Mouse (Mus musculus): ENCODE measurements around the gene Isg20l2. TPM values are rescaled to one million over a fixed set of nuclear protein-coding genes. Genes with fewer than 3 reads are reported as not detected.
A peak's percentile ranks its signal among the peaks of the same experiment; 100 is the strongest.

Isg20l2 gene
- polyA plus RNA-seq, 1 experiment from 2014 or later, result 62.5 TPM

- no peak overlapping the region for H3K9ac ChIP-seq
- H3K36me3 ChIP-seq, result peaks cover 81% of the 10 kb centered on the region
- no peak overlapping the region for H3K27ac ChIP-seq
- H3K4me1 ChIP-seq, result peaks cover 22% of the 10 kb centered on the region
- H3K27me3 ChIP-seq, result no peaks in the 10 kb centered on the region
- H3K4me2 ChIP-seq, result no peak overlapping the region
- no peaks in the 10 kb centered on the region for H3K9me3 ChIP-seq (replicated peaks)
- H3K4me3 ChIP-seq (replicated peaks), result no peak overlapping the region
- no peak for ATAC-seq (replicated peaks; ENCODE audit: low FRiP score)
- WGBS, result 65% methylated on average over 5 of the region's 5 CpGs
Observed at GRCm38 (mm10) chr3:87940611-87941010, 10.5 kb downstream of the Isg20l2 start.

DNA sequence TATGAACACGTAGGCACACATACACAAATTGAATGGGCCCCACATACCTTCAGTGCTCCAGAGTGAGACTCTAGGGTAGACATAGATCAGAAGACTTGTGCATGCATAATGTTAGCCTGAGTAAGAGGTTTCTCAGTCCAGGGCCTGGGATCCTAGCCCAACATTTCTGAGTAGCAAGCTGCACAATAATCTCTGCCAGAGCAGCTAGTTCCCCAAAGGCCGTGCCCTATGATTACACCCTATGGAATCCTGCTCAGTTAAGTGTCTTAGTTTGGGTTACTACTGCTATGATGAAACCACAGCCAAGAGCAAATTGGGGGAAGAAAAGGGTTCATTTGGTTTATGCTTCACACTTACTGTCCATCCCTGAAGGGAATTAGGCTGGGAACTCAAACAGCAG, 12.4 kb downstream of the Isg20l2 start:
- H3K9me3 ChIP-seq (replicated peaks), result no peaks in the 10 kb centered on the region
- 88% methylated on average over 2 of the region's 2 CpGs for WGBS
- H3K4me3 ChIP-seq (replicated peaks), result no peak overlapping the region
- no peak overlapping the region for H3K4me2 ChIP-seq
- H3K27me3 ChIP-seq, result no peaks in the 10 kb centered on the region
- peaks cover 62% of the 10 kb centered on the region for H3K36me3 ChIP-seq
- H3K27ac ChIP-seq, result no peak overlapping the region
- ATAC-seq (replicated peaks; ENCODE audit: low FRiP score), result no peak
- H3K9ac ChIP-seq, result no peak overlapping the region
- H3K4me1 ChIP-seq, result peaks cover 32% of the 10 kb centered on the region

- H3K27me3 ChIP-seq, result no peaks in the 10 kb centered on the region
- H3K9ac ChIP-seq, result no peak overlapping the region
- H3K4me2 ChIP-seq, result no peak overlapping the region
- no peak overlapping the region for H3K27ac ChIP-seq
- ATAC-seq (replicated peaks; ENCODE audit: low FRiP score), result no peak
- 57% methylated on average over 7 of the region's 7 CpGs for WGBS
- H3K4me1 ChIP-seq, result peaks cover 43% of the 10 kb centered on the region
- no peak overlapping the region for H3K4me3 ChIP-seq (replicated peaks)
- H3K36me3 ChIP-seq, result peaks cover 51% of the 10 kb centered on the region
- no peaks in the 10 kb centered on the region for H3K9me3 ChIP-seq (replicated peaks)
Observed at GRCm38 (mm10) chr3:87943586-87943985, 13.5 kb downstream of the Isg20l2 start.

DNA sequence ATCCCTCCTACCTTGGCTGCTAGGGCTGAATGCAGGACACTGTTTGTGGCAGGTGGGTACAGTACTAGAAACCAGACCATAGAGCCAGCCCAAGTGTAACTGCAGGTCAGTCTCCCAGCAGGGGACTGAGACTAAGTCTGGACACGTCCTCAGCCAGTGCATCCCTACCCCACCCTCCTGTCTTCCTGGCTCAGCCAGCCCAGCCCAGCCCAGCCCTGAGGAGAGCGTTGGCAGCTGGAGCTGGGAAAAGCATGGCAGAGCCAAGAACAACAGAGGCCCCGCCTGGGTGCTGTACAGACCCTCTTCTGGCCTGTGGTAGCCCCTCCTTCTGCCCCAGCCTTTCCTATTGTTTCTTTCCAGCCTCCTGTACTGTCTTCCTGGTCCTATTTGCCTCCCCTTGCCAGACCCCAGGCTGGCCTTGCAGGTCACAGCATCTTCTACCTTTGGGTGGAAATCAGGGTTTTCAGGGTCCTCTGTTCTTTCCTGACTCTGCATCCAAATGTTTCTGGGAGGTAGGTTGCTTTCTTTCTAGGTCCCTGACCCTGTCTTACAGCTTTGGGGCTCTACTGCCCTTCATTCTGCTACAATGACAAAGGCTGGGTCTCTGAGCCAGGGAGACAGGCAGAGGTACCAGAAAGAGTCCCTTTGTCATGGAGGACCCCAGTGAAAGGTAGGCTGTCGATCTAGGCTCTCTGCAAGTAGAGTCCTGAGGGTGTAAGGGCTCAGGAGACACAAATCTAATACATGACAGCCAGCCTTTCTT, 14.9 kb downstream of the Isg20l2 start:
- ATAC-seq (replicated peaks; ENCODE audit: low FRiP score), result no peak
- Histone ChIP-seq H3K27me3 (peaks cover 9% of the 10 kb centered on the region), H3K9ac (no peak overlapping the region), H3K36me3 (peaks cover 37% of the 10 kb centered on the region), H3K4me2 (no peak overlapping the region), H3K9me3 (replicated peaks) (no peaks in the 10 kb centered on the region), H3K27ac (peak overlapping the region; percentile 33; the same call in 1 of the 2 replicates), H3K4me3 (replicated peaks) (no peak overlapping the region), H3K4me1 (peaks cover 57% of the 10 kb centered on the region)
- 19% methylated on average over 4 of the region's 4 CpGs for whole genome bisulfite sequencing

DNA sequence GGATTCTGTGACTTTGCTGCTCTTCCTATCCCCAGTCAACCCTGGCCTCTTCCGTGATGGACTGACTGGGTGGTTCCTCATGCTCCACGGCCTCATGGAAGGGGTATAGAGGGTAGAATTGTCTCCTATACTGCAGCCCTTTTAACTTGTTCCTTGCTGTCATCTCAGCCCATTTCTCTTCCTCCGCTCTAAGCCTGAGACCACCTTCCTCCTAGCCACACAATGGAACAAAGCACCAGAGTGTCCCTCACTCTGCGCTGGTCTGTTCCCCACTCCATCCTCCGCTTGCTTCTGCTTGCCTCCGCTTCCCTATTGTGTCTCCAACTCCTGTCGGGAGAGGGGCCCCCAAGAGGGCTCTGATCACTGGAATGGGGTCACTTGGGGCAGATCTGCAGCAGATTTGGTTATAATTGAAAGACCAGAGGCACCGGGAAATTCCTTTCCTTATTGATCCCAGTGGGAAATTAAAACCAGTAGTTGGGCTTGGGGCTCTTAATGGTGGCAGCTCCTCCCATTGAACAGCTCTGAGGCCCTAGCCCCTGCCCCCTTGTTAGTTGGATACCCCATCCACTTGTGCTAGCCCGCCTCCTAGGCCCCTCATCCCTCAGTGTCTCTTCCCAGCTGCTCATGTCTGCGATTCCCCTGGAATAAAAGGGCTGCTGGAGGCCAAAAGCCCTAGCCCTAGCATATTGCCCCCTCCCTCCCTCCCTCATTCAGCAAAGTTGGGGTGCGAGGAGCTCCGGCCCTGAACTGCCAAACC, 15.8 kb downstream of the Isg20l2 start:
- ATAC-seq (replicated peaks; ENCODE audit: low FRiP score), result no peak
- H3K9ac ChIP-seq, result no peak overlapping the region
- no peak overlapping the region for H3K4me2 ChIP-seq
- 38% methylated on average over 12 of the region's 12 CpGs for WGBS
- no peak overlapping the region for H3K4me3 ChIP-seq (replicated peaks)
- H3K36me3 ChIP-seq, result peaks cover 27% of the 10 kb centered on the region
- H3K27ac ChIP-seq, result peak overlapping the region; percentile 80; the same call in 1 of the 2 replicates
- H3K9me3 ChIP-seq (replicated peaks), result no peaks in the 10 kb centered on the region
- H3K27me3 ChIP-seq, result peaks cover 15% of the 10 kb centered on the region
- peaks cover 64% of the 10 kb centered on the region for H3K4me1 ChIP-seq

GRCm38 (mm10) chr3:87946541-87946860, 16.4 kb downstream of the Isg20l2 start:
- Histone ChIP-seq H3K9me3 (replicated peaks) (no peaks in the 10 kb centered on the region), H3K4me2 (peak overlapping the region; percentile 65; the same call in 1 of the 2 replicates), H3K4me3 (replicated peaks) (no peak overlapping the region), H3K36me3 (peaks cover 22% of the 10 kb centered on the region), H3K27me3 (peaks cover 20% of the 10 kb centered on the region), H3K9ac (no peak overlapping the region), H3K4me1 (peaks cover 68% of the 10 kb centered on the region), H3K27ac (peak overlapping the region; percentile 80)
- ATAC-seq (replicated peaks; ENCODE audit: low FRiP score), result no peak
- 58% methylated on average over 1 of the region's 1 CpGs for WGBS

- Histone ChIP-seq H3K9me3 (replicated peaks) (no peaks in the 10 kb centered on the region), H3K27me3 (peaks cover 26% of the 10 kb centered on the region), H3K4me3 (replicated peaks) (peak overlapping the region; percentile 43), H3K4me2 (peak overlapping the region; percentile 65), H3K9ac (peak overlapping the region; percentile 33), H3K4me1 (peaks cover 76% of the 10 kb centered on the region), H3K27ac (peak overlapping the region; percentile 80), H3K36me3 (peaks cover 14% of the 10 kb centered on the region)
- ATAC-seq (replicated peaks; ENCODE audit: low FRiP score), result 0 out of 2 replicates have a peak, but pooled peaks have one; percentile 3
- WGBS, result 2% methylated on average over 26 of the region's 26 CpGs
Observed at GRCm38 (mm10) chr3:87947056-87947810, 17.1 kb downstream of the Isg20l2 start.

DNA sequence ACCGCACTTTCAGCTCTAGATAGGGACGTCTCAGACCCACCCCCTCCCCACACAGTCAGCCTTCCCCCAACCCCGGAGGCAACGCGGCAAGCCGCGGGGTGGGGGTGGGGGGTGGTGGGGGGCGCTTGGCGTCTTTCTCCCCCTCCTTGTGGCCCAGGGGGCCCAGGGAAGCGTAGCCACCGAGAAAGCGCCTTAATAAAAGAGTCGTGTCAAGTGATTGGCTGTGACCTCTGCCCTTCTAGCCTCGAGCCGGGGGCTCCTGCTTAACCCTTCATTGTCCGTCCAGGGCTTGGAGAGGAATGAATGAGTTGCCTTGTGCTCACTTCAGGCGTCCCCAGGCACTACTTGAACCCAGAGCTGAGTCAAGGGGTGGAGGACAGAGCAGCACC, 17.7 kb downstream of the Isg20l2 start:
- Histone ChIP-seq H3K9me3 (replicated peaks) (no peaks in the 10 kb centered on the region), H3K4me1 (peaks cover 81% of the 10 kb centered on the region), H3K36me3 (peaks cover 9% of the 10 kb centered on the region), H3K4me2 (peak overlapping the region; percentile 65), H3K9ac (peak overlapping the region; percentile 33), H3K27ac (peak overlapping the region; percentile 80), H3K4me3 (replicated peaks) (peak overlapping the region; percentile 43), H3K27me3 (peaks cover 26% of the 10 kb centered on the region)
- 0% methylated on average over 17 of the region's 17 CpGs for WGBS
- ATAC-seq (replicated peaks; ENCODE audit: low FRiP score), result 0 out of 2 replicates have a peak, but pooled peaks have one; percentile 5

- peak within 1 kb of the TSS; percentile 80 for H3K27ac ChIP-seq
- 1% methylated on average over 35 of the region's 35 CpGs for WGBS
- peak within 1 kb of the TSS; percentile 40 for H3K9ac ChIP-seq
- peaks cover 4% of the 10 kb centered on the region; the same call in 1 of the 2 replicates for H3K36me3 ChIP-seq
- peaks cover 89% of the 10 kb centered on the region for H3K4me1 ChIP-seq
- peak within 1 kb of the TSS; percentile 43 for H3K4me3 ChIP-seq (replicated peaks)
- peak within 1 kb of the TSS; percentile 65 for H3K4me2 ChIP-seq
- peaks cover 26% of the 10 kb centered on the region for H3K27me3 ChIP-seq
- no peaks in the 10 kb centered on the region for H3K9me3 ChIP-seq (replicated peaks)
- peak; percentile 27 for ATAC-seq (replicated peaks; ENCODE audit: low FRiP score)
Observed at GRCm38 (mm10) chr3:87948378-87949265, 18.5 kb downstream of the Isg20l2 start, which contains the start of gene Crabp2. Crabp2 (plus strand) TSS chr3:87948666.

GRCm38 (mm10) chr3:87949266-87949954, 19.3 kb downstream of the Isg20l2 start:
- 9% methylated on average over 16 of the region's 16 CpGs for WGBS

More at GRCm38 (mm10) chr3:87949266-87949954, 19.3 kb downstream of the Isg20l2 start:
- H3K9me3 ChIP-seq (replicated peaks), result no peaks in the 10 kb centered on the region
- peak overlapping the region; percentile 40; the same call in 1 of the 2 replicates for H3K9ac ChIP-seq
- peak overlapping the region; percentile 65 for H3K4me2 ChIP-seq
- peaks cover 88% of the 10 kb centered on the region for H3K4me1 ChIP-seq
- 0 out of 2 replicates have a peak, but pooled peaks cover 3% of the 10 kb centered on the region for H3K36me3 ChIP-seq
- no peak for ATAC-seq (replicated peaks; ENCODE audit: low FRiP score)
- H3K27me3 ChIP-seq, result peaks cover 26% of the 10 kb centered on the region
- peak overlapping the region; percentile 43 for H3K4me3 ChIP-seq (replicated peaks)
- peak overlapping the region; percentile 60; the same call in 1 of the 2 replicates for H3K27ac ChIP-seq
